Mouse (Mus musculus): ENCODE measurements around the gene Nr1i3.

Nr1i3 gene

GRCm38 (mm10) chr1:171195046-171195822, 18.5 kb upstream of the Nr1i3 start:
- DNase-seq, result no peak

- peak; percentile 56 to 76 for DNase-seq
Observed at GRCm38 (mm10) chr1:171195887-171196397, 17.8 kb upstream of the Nr1i3 start, which contains the start of gene Pcp4l1. TSS of gene Pcp4l1 (minus strand) at chr1:171196268.

GRCm38 (mm10) chr1:171199532-171199931, 14.2 kb upstream of the Nr1i3 start:
- DNase-seq, result no peak

GRCm38 (mm10) chr1:171200769-171201168, 13.0 kb upstream of the Nr1i3 start:
- no peak for DNase-seq

- DNase-seq, result no peak
Observed at GRCm38 (mm10) chr1:171203471-171204248, 10.1 kb upstream of the Nr1i3 start.

- DNase-seq, result peak in 1 of 2 experiments; percentile 40
Observed at GRCm38 (mm10) chr1:171204249-171204644, 9.5 kb upstream of the Nr1i3 start.

GRCm38 (mm10) chr1:171205704-171206493, 7.9 kb upstream of the Nr1i3 start:
- no peak for DNase-seq

GRCm38 (mm10) chr1:171209409-171209808, 4.4 kb upstream of the Nr1i3 start:
- DNase-seq, result no peak

- DNase-seq, result no peak
Observed at GRCm38 (mm10) chr1:171212854-171213253, 916 bp upstream of the Nr1i3 start.

- DNase-seq, result no peak
Observed at GRCm38 (mm10) chr1:171216241-171216955, 2.6 kb downstream of the Nr1i3 start.

GRCm38 (mm10) chr1:171220871-171221270, 7.1 kb downstream of the Nr1i3 start:
- DNase-seq, result peak; percentile 88 to 93

GRCm38 (mm10) chr1:171221281-171222193, 7.8 kb downstream of the Nr1i3 start:
- peak in 1 of 2 experiments; percentile 51 for DNase-seq

GRCm38 (mm10) chr1:171222238-171223155, 8.7 kb downstream of the Nr1i3 start, which contains the start of gene Tomm40l:
TSS of gene Tomm40l (minus strand) at chr1:171222514.
- DNase-seq, result peak; percentile 94 to 99

GRCm38 (mm10) chr1:171223168-171223567, 9.4 kb downstream of the Nr1i3 start:
- DNase-seq, result no peak

GRCm38 (mm10) chr1:171223796-171224195, 10.0 kb downstream of the Nr1i3 start:
- peak; percentile 64 to 73 for DNase-seq

GRCm38 (mm10) chr1:171224857-171225256, 11.1 kb downstream of the Nr1i3 start, which contains the start of gene Apoa2:
TSS of gene Apoa2 (plus strand) at chr1:171225054.
- no peak for DNase-seq

GRCm38 (mm10) chr1:171226780-171227179, 13.0 kb downstream of the Nr1i3 start:
- DNase-seq, result peak in 1 of 2 experiments; percentile 21

GRCm38 (mm10) chr1:171227879-171228278, 14.1 kb downstream of the Nr1i3 start:
- DNase-seq, result no peak

GRCm38 (mm10) chr1:171229750-171230149, 16.0 kb downstream of the Nr1i3 start:
- no peak for DNase-seq

GRCm38 (mm10) chr1:171230215-171230614, 16.4 kb downstream of the Nr1i3 start:
- DNase-seq, result no peak
